Mouse (Mus musculus) liver, embryonic 12.5 days (tissue): ENCODE measurements at regions not wholly inside any gene's neighbourhood (a gene's known extent, or its start where the extent isn't known, plus 50 kb on each side); places are given as distances from the start of the nearest gene placed in this dataset.

Experiments used
- ATAC-seq: fragments of 200-750 bp; cut with Nextera tagmentation; 2 replicates; pipeline ENCODE4 v1.8.0; 2017; ENCODE audit warnings: moderate number of reproducible peaks, mild to moderate bottlenecking, moderate library complexity
- H3K27ac ChIP-seq: fragments of 300-500 bp; sonication (generic); 2 replicates; pipeline ENCODE4 v1.5.1; 2016; ENCODE audit warnings: mild to moderate bottlenecking
- H3K27me3 ChIP-seq: fragments of 300-500 bp; sonication (generic); replicated peaks from 2 replicates; pipeline ENCODE4 v1.6.1; 2016; ENCODE audit warnings: mild to moderate bottlenecking, moderate library complexity
- H3K36me3 ChIP-seq: fragments of 300-500 bp; sonication (generic); 2 replicates; pipeline ENCODE4 v1.6.1; 2016; ENCODE audit warnings: mild to moderate bottlenecking, moderate library complexity
- H3K4me1 ChIP-seq: fragments of 300-500 bp; sonication (generic); 2 replicates; pipeline ENCODE4 v1.6.1; 2016
- H3K4me2 ChIP-seq: fragments of 300-500 bp; sonication (generic); 2 replicates; pipeline ENCODE4 v1.6.1; 2016; ENCODE audit warnings: mild to moderate bottlenecking, moderate library complexity
- H3K4me3 ChIP-seq: fragments of 300-500 bp; sonication (generic); 2 replicates; pipeline ENCODE4 v1.5.1; 2016; ENCODE audit warnings: mild to moderate bottlenecking, moderate library complexity
- H3K9ac ChIP-seq: fragments of 300-500 bp; sonication (generic); 2 replicates; pipeline ENCODE4 v1.6.1; 2016; ENCODE audit warnings: mild to moderate bottlenecking, moderate library complexity
- H3K9me3 ChIP-seq: fragments of 300-500 bp; sonication (generic); replicated peaks from 2 replicates; pipeline ENCODE4 v1.6.1; 2016; ENCODE audit warnings: mild to moderate bottlenecking, moderate library complexity
- WGBS: fragments of 180-500 bp; shearing (Covaris S2); methylation state at CpG from one replicate; pipeline ENCODE4 v1.1.7; 2016; ENCODE audit not compliant: insufficient replicate concordance; 5-methylcytosine and 5-hydroxymethylcytosine counted together

- no peak for ATAC-seq
- H3K27me3 ChIP-seq: no peaks in the 10 kb centered on the region
- H3K4me2 ChIP-seq: no peak overlapping the region
- H3K4me1 ChIP-seq: no peaks in the 10 kb centered on the region
- H3K9me3 ChIP-seq: no peaks in the 10 kb centered on the region
- H3K27ac ChIP-seq: no peak overlapping the region
- H3K36me3 ChIP-seq: no peaks in the 10 kb centered on the region
- H3K9ac ChIP-seq: no peak overlapping the region
- 73% methylated on average over 9 of the region's 9 CpGs for WGBS
- H3K4me3 ChIP-seq: no peak overlapping the region
These were observed 96.4 kb downstream of the Tmx1 start for GRCm38 (mm10) chr12:70549296-70549695.

GRCm38 (mm10) chr12:70553866-70554265 is 101.0 kb downstream of the Tmx1 start:
- WGBS: 75% methylated on average over 6 of the region's 6 CpGs
- Histone ChIP-seq H3K4me1 (no peaks in the 10 kb centered on the region), H3K36me3 (no peaks in the 10 kb centered on the region), H3K9me3 (no peaks in the 10 kb centered on the region), H3K9ac (no peak overlapping the region), H3K4me2 (no peak overlapping the region), H3K27me3 (no peaks in the 10 kb centered on the region), H3K27ac (no peak overlapping the region), H3K4me3 (no peak overlapping the region)
- ATAC-seq: no peak

DNA sequence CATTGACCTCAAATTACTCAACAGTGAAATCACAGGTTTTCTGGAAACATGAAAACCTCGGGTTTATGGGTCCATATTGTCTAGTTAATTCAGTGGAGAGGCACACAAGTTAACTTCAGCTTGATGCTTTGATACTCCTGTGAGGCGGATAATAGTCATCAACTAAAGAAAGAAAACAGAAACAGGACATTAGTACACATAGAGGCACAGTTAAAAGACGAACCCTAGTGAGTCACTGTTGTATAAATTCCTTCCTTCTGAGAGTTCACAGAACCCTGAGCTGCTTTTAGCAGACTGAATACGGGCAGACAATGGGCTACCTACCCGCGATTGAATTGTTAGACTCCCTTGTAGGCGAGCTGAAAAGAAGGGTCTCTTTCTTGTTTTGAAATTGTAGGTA is 101.7 kb downstream of the Tmx1 start:
- Histone ChIP-seq H3K4me2 (no peak overlapping the region), H3K9ac (no peak overlapping the region), H3K36me3 (no peaks in the 10 kb centered on the region), H3K4me3 (no peak overlapping the region), H3K4me1 (no peaks in the 10 kb centered on the region), H3K27me3 (no peaks in the 10 kb centered on the region), H3K9me3 (no peaks in the 10 kb centered on the region), H3K27ac (no peak overlapping the region)
- WGBS: 58% methylated on average over 7 of the region's 7 CpGs
- no peak for ATAC-seq

DNA sequence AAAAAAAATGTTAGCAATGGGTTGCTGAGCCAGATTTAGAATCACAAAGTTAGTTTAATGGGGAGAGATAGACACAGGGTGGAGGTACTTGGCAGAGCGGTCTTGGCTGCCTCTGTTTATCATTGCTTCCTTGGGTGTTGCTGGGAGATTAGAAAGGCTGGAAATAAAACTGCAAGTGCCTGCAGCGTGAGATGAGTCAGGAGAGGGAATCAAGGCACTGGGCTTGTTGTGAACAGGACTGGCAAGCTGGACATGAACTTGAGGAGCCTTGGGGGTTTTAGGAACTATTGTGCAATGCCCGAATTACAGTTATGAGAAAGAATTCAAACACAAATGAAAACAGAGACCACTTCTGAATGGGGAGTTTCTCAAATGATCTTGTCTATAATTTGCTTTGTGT is 102.8 kb downstream of the Tmx1 start:
- H3K27me3 ChIP-seq: no peaks in the 10 kb centered on the region
- ATAC-seq: no peak
- no peak overlapping the region for H3K9ac ChIP-seq
- no peaks in the 10 kb centered on the region for H3K9me3 ChIP-seq
- H3K4me2 ChIP-seq: no peak overlapping the region
- no peak overlapping the region for H3K27ac ChIP-seq
- H3K36me3 ChIP-seq: no peaks in the 10 kb centered on the region
- no peaks in the 10 kb centered on the region for H3K4me1 ChIP-seq
- WGBS: 33% methylated on average over 3 of the region's 3 CpGs
- H3K4me3 ChIP-seq: no peak overlapping the region

DNA sequence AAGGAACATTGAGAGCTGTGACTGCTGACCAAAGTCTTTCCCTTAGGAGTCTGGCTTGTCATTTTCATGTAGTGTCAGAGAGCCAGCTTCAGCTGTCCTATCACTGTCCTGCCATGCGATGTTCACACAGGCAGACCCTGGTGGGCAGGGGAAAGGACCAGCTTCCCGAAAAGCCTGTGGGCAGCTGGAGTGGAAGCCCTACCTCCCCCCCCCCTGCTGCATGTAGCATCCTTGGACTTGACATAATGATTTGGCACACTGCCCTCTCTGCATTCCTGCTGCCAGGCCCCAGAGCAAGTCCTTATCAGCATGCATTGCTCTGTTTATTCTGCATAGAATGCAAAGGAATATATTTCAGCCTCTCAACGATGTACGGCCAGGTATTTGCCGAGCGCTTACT is 103.9 kb downstream of the Tmx1 start:
- Histone ChIP-seq H3K4me3 (no peak overlapping the region), H3K9ac (no peak overlapping the region), H3K36me3 (no peaks in the 10 kb centered on the region), H3K9me3 (no peaks in the 10 kb centered on the region), H3K27ac (no peak overlapping the region), H3K27me3 (no peaks in the 10 kb centered on the region), H3K4me1 (no peaks in the 10 kb centered on the region), H3K4me2 (no peak overlapping the region)
- WGBS: 65% methylated on average over 6 of the region's 6 CpGs
- ATAC-seq: no peak

GRCm38 (mm10) chr12:70563446-70563845 is 110.6 kb downstream of the Tmx1 start:
- H3K4me3 ChIP-seq: no peak overlapping the region
- no peak overlapping the region for H3K27ac ChIP-seq
- H3K4me1 ChIP-seq: no peaks in the 10 kb centered on the region
- H3K9ac ChIP-seq: no peak overlapping the region
- no peaks in the 10 kb centered on the region for H3K27me3 ChIP-seq
- H3K36me3 ChIP-seq: no peaks in the 10 kb centered on the region
- ATAC-seq: no peak
- WGBS: 74% methylated on average over 4 of the region's 4 CpGs
- no peaks in the 10 kb centered on the region for H3K9me3 ChIP-seq
- H3K4me2 ChIP-seq: no peak overlapping the region

DNA sequence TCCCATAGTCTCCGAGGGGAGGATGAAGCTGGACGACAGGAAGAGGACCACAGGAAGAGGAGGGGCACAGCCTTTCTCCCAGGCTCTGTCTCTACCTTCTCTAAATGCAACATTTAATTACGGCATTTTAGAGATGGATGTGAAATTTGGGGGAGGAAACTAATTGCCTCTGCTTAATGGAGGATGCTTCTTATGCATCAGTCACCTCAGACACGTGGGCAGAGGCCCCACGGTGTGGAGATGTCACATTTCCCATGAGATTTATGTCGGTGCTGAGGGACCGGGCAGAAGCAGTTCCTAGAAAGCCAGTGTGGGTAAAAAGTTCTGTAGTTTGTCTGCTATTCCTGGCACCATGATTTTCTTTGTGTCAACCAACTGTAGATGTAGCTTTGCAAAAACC is 122.8 kb downstream of the Tmx1 start:
- Histone ChIP-seq H3K9ac (no peak overlapping the region), H3K27me3 (no peaks in the 10 kb centered on the region), H3K4me2 (no peak overlapping the region), H3K36me3 (no peaks in the 10 kb centered on the region), H3K4me1 (no peaks in the 10 kb centered on the region), H3K9me3 (no peaks in the 10 kb centered on the region), H3K4me3 (no peak overlapping the region), H3K27ac (no peak overlapping the region)
- ATAC-seq: no peak
- WGBS: 49% methylated on average over 7 of the region's 7 CpGs

DNA sequence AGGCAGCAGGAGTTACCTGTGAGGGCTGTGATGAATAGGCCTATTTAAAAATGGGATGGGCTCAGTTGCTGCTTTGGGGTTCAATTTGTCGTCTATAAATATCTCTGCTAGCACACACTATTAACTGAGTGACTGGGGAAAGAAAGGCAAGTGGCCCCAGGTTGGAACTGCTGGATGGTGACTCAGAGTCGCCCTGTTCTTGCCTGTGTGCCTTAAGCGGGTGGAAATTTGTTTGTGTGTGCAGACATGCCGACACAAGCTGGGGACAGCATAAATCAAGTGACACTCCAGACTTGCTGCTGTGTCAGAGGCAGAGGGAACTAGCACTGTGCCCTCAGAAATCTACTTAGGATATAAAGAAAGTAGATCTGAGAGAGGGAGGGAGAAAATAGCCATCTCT is 124.9 kb downstream of the Tmx1 start:
- ATAC-seq: no peak
- no peak overlapping the region for H3K27ac ChIP-seq
- H3K4me2 ChIP-seq: no peak overlapping the region
- H3K27me3 ChIP-seq: no peaks in the 10 kb centered on the region
- H3K36me3 ChIP-seq: no peaks in the 10 kb centered on the region
- H3K9ac ChIP-seq: no peak overlapping the region
- H3K9me3 ChIP-seq: no peaks in the 10 kb centered on the region
- H3K4me1 ChIP-seq: no peaks in the 10 kb centered on the region
- no peak overlapping the region for H3K4me3 ChIP-seq
- 58% methylated on average over 4 of the region's 4 CpGs for WGBS

DNA sequence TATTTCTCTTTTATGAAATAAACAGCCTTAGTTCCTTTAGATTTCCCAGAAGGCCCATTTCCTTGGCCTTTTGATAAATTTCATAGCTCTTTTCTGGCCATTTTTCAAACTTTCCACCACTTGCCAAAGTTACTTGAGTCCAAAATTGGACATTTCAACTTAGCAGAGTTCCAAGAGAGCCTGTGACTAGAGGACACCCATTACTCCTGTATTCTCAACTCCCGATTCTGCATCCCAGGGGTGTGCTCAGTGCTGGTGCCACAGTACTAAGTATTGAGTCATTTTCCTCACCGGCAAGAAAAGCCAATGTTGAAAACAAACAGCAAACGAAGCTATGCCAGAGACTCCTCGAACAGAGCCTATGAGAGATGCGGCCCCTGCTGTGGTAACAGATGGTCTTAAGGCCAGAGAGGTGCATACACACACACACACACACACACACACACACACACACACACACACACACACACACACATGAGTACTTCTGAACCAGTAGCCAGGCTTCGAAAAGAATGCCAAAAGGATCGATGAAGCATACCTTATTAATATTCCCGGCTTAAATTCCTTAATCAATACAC is 126.5 kb downstream of the Tmx1 start:
- ATAC-seq: no peak
- Histone ChIP-seq H3K4me1 (no peaks in the 10 kb centered on the region), H3K27ac (no peak overlapping the region), H3K9ac (no peak overlapping the region), H3K9me3 (no peaks in the 10 kb centered on the region), H3K4me3 (no peak overlapping the region), H3K27me3 (no peaks in the 10 kb centered on the region), H3K36me3 (no peaks in the 10 kb centered on the region), H3K4me2 (no peak overlapping the region)
- 73% methylated on average over 8 of the region's 8 CpGs for WGBS

GRCm38 (mm10) chr12:70586181-70586580 is 133.3 kb downstream of the Tmx1 start:
- Histone ChIP-seq H3K27ac (no peak overlapping the region), H3K4me3 (no peak overlapping the region), H3K36me3 (no peaks in the 10 kb centered on the region), H3K27me3 (no peaks in the 10 kb centered on the region), H3K4me1 (no peaks in the 10 kb centered on the region), H3K9ac (no peak overlapping the region), H3K9me3 (no peaks in the 10 kb centered on the region), H3K4me2 (no peak overlapping the region)
- WGBS: 47% methylated on average over 2 of the region's 2 CpGs
- no peak for ATAC-seq

DNA sequence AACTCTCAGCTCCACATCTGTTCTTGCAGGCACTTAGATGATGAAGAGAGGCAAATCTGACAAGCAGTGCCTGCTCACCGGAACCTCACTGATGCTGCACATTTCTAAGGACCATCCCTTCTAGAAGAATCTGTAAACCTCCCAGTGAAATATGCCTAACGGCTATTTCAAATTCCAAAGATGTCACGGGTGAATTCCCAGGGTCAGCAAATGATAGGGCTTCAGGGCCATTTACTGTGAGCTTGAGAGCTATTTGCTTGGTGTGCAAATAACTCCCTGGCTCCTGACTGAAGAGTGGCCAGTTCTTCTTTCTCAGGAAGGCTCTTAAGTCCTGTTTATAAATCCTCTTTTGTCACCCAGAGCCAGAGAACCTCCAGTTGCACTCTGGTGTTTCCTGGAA is 135.3 kb downstream of the Tmx1 start:
- H3K9ac ChIP-seq: no peak overlapping the region
- no peaks in the 10 kb centered on the region for H3K4me1 ChIP-seq
- H3K27me3 ChIP-seq: no peaks in the 10 kb centered on the region
- no peak overlapping the region for H3K27ac ChIP-seq
- no peaks in the 10 kb centered on the region for H3K36me3 ChIP-seq
- ATAC-seq: no peak
- 68% methylated on average over 3 of the region's 3 CpGs for WGBS
- no peaks in the 10 kb centered on the region for H3K9me3 ChIP-seq
- no peak overlapping the region for H3K4me2 ChIP-seq
- H3K4me3 ChIP-seq: no peak overlapping the region

- Histone ChIP-seq H3K9ac (no peak overlapping the region), H3K27ac (no peak overlapping the region), H3K9me3 (no peaks in the 10 kb centered on the region), H3K4me3 (no peak overlapping the region), H3K4me2 (no peak overlapping the region), H3K4me1 (no peaks in the 10 kb centered on the region), H3K36me3 (no peaks in the 10 kb centered on the region), H3K27me3 (no peaks in the 10 kb centered on the region)
- ATAC-seq: no peak
- WGBS: 72% methylated on average over 2 of the region's 2 CpGs
These were observed 136.4 kb downstream of the Tmx1 start for GRCm38 (mm10) chr12:70589315-70589742.

DNA sequence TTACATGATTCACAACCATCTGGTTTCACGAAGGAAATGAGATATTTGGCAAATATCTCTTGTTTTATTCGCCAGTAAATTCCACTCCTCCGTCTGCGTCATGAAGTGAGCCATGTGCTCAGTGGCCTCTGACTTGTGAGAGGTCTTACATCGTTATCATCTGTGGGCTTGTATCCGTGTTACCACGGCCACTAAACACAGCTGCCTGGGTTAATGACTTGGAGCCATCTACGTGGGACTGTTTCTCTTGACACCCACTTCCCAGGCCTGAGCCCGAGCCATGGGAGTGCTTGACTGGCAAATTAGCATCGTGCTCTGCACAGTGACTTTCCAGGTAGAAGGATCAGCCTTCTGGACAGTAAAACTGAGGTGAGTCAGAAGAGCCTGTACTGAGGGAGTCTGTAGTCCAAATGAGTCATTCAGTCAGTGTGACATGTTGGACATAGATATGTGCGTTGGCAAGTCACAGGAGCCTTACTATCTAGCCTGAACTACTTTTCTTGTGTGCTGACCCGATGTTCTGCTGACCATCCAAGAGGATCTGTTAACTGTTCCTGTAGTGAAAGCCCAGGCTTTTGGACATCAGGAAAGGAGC is 137.7 kb downstream of the Tmx1 start:
- no peak for ATAC-seq
- H3K9me3 ChIP-seq: no peaks in the 10 kb centered on the region
- no peak overlapping the region for H3K9ac ChIP-seq
- H3K36me3 ChIP-seq: no peaks in the 10 kb centered on the region
- WGBS: 65% methylated on average over 12 of the region's 12 CpGs
- H3K4me1 ChIP-seq: no peaks in the 10 kb centered on the region
- H3K4me3 ChIP-seq: no peak overlapping the region
- H3K27ac ChIP-seq: no peak overlapping the region
- no peaks in the 10 kb centered on the region for H3K27me3 ChIP-seq
- no peak overlapping the region for H3K4me2 ChIP-seq
